Mouse (Mus musculus) gastrocnemius, postnatal 25 days (tissue): ENCODE results near the gene Pofut2. TPM values are rescaled to one million over a fixed set of nuclear protein-coding genes. Genes with fewer than 3 reads are reported as not detected.

Source experiments
- DNase-seq: peaks from one replicate; pipeline ENCODE4 v3.0.0; 2022
- total RNA-seq, 2 experiments: library from RNA; stranded (reverse); gene quantifications; 1 replicate in 1 of 2; 2 replicates in 1 of 2; pipeline ENCODE4 v1.2.3; 2021

The Pofut2 gene
- total RNA-seq, 2 experiments from 2014 or later, result 24.2 TPM

- DNase-seq, result no peak
These were observed 29.1 kb upstream of the Pofut2 start for GRCm38 (mm10) chr10:77229609-77230595.

GRCm38 (mm10) chr10:77231861-77232755 lies 26.9 kb upstream of the Pofut2 start:
- no peak for DNase-seq

DNA sequence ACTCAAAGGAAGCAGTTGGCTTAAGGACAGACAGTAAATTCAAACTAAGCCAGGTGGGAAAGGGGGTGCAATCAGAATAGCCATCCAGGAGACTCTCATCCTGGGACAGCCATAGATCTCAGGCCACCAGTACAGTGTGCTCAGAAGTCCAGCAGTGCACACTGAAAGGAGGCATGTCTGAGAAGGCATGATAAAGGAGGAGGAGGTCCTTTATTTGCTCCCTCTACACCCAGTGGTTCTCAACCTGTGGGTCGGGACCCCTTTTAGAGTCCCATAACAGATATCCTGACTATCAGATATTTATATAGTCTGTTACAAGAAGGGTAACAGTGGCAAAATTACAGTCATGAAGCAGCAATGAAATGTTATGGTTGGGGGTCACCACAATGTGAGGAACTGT lies 25.8 kb upstream of the Pofut2 start:
- no peak for DNase-seq

DNA sequence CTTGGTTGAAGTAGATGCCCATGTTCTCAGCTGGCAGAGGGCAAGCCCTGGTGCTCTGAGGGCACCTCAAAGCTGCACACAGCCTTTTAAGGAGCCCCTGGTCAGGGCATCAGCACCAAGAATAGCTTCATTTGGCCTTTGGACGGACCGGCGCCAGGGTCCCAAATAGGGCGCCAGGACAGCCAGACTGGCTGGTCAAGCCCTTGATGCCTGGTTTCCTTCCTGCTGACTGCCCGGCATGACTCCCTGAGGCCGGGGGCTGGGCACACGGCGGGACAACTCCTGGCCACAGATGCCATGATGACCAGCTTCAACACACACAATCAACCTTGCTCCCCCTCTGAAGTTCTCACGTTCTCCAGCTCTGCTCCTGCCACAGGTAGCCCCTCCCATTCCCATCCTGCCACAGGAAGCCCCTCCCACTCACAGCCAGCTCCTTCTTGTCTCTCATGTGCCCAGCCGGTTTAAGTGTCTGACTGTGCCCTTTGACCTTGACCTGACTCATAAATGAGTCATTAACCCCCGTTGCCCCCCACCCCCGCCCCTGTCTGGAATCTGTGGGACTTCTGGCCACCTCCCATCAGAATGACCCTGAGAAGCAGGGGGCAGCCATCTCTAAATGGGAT lies 23.9 kb upstream of the Pofut2 start:
- no peak for DNase-seq

- DNase-seq, result no peak
These were observed 21.0 kb upstream of the Pofut2 start for GRCm38 (mm10) chr10:77237795-77238580.

GRCm38 (mm10) chr10:77240764-77241163 lies 18.3 kb upstream of the Pofut2 start:
- no peak for DNase-seq

- no peak for DNase-seq
These were observed 16.6 kb upstream of the Pofut2 start for GRCm38 (mm10) chr10:77242396-77242795.

DNA sequence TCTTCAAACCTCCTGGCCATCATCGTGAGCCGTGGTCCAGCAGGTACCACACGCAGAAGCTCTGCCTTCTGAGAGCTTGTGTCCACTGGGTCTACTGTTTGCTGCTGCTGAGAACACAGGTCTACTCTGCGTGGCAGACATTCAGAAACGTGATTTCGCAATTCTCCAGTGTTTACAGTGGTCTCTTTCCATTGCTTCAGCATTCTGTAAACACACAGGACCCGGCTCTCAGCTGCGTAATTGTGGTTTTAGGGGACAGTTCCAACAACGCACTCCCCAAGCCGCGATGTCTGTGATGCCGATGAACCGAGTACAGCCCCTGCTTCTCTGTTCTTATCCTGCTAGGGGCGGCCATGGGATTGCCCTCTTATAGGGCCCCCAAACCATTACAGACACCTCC lies 16.1 kb upstream of the Pofut2 start:
- DNase-seq, result no peak

DNA sequence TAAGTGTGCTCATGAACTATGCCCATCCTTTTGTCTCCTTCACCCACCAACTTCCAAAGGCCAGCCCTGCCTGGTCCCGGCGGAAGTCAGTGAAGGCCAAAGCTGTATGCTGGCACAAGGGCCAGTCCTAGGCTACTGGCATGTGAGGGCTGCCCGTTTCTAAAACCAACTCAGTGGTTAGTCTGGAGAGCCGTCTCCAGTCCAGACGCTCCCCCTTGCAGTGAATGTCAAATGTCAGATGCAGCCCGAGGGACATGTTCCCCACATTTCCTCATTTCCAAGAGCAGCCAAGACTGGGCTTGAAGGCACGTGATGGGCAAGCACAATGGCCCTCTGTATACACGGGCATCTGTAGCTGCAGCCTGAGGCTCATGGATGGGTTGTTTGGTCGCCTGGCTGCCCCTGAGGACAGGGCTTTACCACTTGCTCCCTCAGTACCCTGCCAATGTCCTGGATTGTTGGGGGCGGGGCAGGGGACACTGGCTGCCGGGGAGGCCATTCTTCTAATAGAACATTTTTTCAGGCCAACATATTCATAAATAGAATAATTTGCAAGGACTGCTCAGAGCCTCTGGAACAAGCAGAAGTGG lies 15.4 kb upstream of the Pofut2 start:
- no peak for DNase-seq

DNA sequence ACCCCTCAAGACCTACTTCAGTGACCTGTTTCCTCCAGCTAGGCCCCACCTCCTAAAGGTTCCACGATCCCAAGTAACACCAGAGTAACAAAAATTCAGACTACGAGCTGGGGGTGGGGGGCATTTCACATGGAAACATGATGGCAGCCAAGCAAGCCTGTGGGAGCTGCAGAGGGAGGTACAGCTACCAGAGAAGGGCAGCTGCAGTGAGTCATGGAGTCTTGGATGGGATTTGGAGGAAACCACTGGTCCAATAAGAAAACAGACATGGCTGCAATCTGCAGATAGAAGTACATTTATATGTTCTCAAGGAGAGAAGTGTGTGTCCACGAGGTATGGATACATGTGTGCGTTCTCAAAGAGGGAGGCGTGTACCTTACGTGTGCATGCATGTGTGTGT lies 14.2 kb upstream of the Pofut2 start:
- DNase-seq, result no peak

- DNase-seq, result no peak
These were observed 12.0 kb upstream of the Pofut2 start for GRCm38 (mm10) chr10:77247048-77247447.

DNA sequence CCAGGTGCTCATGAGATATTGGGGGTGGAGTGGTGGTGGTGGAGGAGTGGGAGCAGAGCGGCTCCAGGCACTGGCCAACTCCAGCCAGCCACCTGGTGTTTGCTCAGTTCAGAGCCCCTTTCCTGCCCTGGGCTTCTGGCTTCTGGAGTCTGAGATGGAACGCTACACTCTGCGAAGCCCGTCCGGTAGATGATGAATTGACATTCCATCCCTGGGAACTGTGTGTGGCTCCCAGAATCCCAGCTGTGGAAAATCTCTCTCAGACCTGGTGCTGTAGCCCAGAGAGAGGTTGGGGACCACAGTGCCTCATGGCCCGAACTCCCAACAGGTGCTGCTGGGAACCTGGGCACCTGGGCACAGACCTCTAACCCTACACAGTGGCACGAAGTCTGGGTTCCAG lies 11.3 kb upstream of the Pofut2 start:
- no peak for DNase-seq

DNA sequence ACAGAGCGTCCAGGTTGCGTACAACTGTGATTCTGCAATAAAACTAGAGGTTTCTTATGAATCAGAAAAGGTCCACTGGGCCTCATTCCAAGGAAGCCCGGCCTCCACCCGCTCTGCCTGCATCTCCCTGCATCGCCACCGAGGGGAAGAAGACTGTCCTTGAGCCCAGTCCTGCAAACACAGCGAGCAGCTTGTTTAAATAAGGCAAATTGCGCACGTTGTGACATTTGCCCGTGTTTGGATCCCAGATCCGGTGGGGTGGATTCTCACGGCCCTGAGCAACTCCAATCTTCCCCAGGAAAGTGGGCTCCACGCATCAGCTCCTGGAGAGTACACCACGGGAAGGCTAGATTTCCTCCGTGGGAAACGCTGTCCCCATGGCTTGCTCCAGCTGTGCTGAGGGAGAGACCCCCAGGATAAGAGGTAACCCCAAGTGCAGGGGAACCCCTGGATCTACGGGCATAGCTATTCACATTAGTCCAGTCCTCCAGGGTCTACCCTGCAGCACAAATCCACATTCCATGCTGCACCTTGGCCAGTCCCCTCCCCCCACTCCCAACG lies 7.7 kb upstream of the Pofut2 start:
- peak; percentile 31 for DNase-seq

DNA sequence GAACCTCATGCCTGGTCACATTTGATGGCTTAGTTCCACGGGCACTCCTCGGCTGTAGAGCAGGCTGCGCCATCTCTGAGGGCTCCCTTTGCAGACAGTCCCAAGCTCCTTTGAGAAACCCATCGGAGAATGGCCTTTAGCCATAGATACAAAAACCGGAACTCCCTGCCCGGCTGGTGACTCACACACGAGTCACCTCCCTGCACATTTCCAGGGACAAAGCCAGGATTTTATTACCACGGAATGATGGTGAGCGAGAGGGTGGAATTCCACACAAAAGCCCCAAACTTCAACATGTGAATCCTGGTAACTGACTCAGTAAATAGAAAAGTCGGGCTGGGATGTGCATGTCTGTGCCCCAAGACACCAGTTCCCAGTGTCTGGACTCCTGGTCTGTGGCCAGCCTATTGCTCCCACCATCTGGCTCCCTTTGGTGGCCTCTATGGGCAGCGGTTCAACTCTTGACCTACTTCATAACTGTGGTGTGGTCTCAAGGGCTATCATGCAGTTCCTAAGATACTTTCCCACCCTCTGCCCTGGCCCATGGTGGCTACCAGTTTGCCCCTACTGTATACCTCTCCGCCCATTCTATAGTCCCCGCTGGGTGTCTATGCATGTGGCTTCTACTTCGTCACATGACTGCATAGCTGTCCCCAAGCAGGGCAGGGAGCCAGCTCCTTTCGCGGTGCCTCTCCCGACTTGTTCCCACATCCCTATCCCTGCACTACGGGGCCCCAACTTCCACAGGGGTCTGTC lies 7.1 kb upstream of the Pofut2 start:
- DNase-seq, result peak; percentile 51

GRCm38 (mm10) chr10:77252790-77253189 lies 6.2 kb upstream of the Pofut2 start:
- peak; percentile 50 for DNase-seq

GRCm38 (mm10) chr10:77255231-77255630 lies 3.8 kb upstream of the Pofut2 start:
- no peak for DNase-seq

- no peak for DNase-seq
These were observed 3.3 kb upstream of the Pofut2 start for GRCm38 (mm10) chr10:77255676-77256075.

DNA sequence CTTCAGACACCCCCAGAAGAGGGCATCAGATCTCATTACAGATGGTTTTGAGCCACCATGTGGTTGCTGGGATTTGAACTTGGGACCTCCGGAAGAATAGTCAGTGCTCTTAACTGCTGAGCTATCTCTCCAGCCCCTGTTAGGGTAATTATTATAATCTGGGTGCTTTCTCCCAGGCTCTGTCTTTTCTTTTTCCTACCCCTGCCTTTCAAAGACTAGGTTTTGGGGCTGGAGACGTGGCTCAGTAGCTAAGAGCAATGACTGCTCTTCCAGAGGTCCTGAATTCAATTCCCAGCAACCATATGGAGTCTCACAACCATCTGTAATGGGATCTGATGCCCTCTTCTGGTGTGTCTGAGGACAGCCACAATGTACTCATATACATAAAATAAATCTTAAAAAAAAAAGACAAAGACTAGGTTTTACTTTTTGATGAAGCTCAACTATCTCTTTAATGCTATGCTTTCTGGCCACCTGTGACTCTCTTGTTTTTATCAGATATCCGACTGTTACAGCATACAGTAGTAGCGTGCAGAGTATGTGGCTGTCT lies 902 bp upstream of the Pofut2 start:
- DNase-seq, result no peak

DNA sequence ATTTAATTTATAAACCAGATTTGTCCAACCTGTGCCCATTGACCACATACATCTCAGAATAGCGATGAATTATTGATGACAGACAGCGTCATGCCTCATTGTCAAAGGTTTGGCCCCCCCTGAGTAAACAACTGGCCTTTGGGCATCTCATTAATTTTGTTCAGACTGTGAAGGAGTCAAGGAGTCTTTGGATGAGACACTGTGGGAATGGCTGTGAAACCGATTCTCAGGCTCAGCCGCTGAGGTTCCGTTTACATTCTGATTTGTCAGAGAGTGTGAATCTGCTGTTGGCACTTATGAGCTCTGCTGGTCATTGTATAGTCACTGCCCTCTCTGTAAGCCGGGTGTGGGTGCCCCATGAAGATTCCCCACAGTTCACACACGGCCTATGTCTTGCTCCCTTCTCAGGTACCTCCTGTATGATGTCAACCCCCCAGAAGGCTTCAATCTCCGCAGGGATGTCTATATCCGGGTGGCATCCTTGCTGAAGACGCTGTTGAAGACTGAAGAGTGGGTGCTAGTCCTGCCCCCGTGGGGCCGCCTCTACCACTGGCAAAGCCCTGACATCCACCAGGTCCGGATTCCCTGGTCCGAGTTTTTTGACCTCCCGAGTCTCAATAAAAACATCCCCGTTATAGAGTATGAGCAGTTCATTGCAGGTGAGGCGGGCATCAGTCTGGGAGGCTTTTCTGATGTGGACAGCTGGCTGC lies 1.3 kb downstream of the Pofut2 start:
- DNase-seq, result no peak
